Mouse (Mus musculus): ENCODE measurements at regions not wholly inside any gene's neighbourhood (a gene's known extent, or its start where the extent isn't known, plus 50 kb on each side); places are given as distances from the start of the nearest gene placed in this dataset.

- Histone ChIP-seq H3K9me3 (replicated peaks) (no peaks in the 10 kb centered on the region), H3K27ac (no peak overlapping the region), H3K36me3 (no peaks in the 10 kb centered on the region), H3K4me1 (replicated peaks) (no peaks in the 10 kb centered on the region), H3K4me2 (no peak overlapping the region), H3K27me3 (no peaks in the 10 kb centered on the region), H3K9ac (no peak overlapping the region), H3K4me3 (no peak overlapping the region)
- WGBS: 56% methylated on average over 2 of the region's 2 CpGs
- ATAC-seq (replicated peaks; ENCODE audit: insufficient number of reproducible peaks, insufficient read depth, low FRiP score, low read depth): no peak
Observed at GRCm38 (mm10) chr3:45658093-45658776, 280.0 kb downstream of the Pcdh10 start.

- WGBS: 88% methylated on average over 1 of the region's 1 CpGs
- no peak overlapping the region for H3K9ac ChIP-seq
- no peaks in the 10 kb centered on the region for H3K27me3 ChIP-seq
Observed at GRCm38 (mm10) chr3:45659052-45659451, 280.9 kb downstream of the Pcdh10 start.

GRCm38 (mm10) chr3:45670434-45670833, 292.2 kb downstream of the Pcdh10 start:
- no peak overlapping the region for H3K9ac ChIP-seq
- no peaks in the 10 kb centered on the region for H3K27me3 ChIP-seq
- H3K27ac ChIP-seq: no peak overlapping the region
- ATAC-seq (replicated peaks; ENCODE audit: insufficient number of reproducible peaks, insufficient read depth, low FRiP score, low read depth): no peak
- H3K9me3 ChIP-seq (replicated peaks): no peaks in the 10 kb centered on the region
- no peaks in the 10 kb centered on the region for H3K36me3 ChIP-seq
- H3K4me1 ChIP-seq (replicated peaks): no peaks in the 10 kb centered on the region
- H3K4me3 ChIP-seq: no peak overlapping the region
- no peak overlapping the region for H3K4me2 ChIP-seq

More at GRCm38 (mm10) chr3:45659052-45659451, 280.9 kb downstream of the Pcdh10 start:
- no peaks in the 10 kb centered on the region for H3K4me1 ChIP-seq (replicated peaks)
- H3K4me2 ChIP-seq: no peak overlapping the region
- no peak overlapping the region for H3K27ac ChIP-seq
- H3K9me3 ChIP-seq (replicated peaks): no peaks in the 10 kb centered on the region
- no peak for ATAC-seq (replicated peaks; ENCODE audit: insufficient number of reproducible peaks, insufficient read depth, low FRiP score, low read depth)
- no peaks in the 10 kb centered on the region for H3K36me3 ChIP-seq
- H3K4me3 ChIP-seq: no peak overlapping the region

DNA sequence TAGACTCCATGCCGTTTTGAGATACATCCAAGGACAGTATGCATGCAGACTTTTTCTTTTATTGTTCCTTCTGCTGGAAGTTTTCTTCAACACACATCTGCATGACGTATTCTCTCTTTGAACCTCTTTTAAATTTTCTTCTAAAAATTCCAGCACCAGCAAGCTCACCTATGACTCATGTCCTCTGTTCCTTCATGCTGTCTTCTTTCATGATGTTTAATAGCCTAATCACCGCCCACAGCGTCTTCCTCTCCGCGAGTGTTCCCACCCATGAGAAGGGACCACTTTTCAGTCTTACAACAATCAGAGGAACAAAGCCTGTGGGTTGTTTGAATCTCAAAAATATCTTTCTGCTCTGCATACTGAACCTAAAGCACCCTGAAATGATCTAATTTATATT, 299.5 kb downstream of the Pcdh10 start:
- no peak for ATAC-seq (replicated peaks; ENCODE audit: insufficient number of reproducible peaks, insufficient read depth, low FRiP score, low read depth)
- peaks cover 3% of the 10 kb centered on the region; the same call in 1 of the 2 replicates for H3K27me3 ChIP-seq
- H3K4me1 ChIP-seq (replicated peaks): no peaks in the 10 kb centered on the region
- H3K36me3 ChIP-seq: no peaks in the 10 kb centered on the region
- H3K4me2 ChIP-seq: no peak overlapping the region
- 88% methylated on average over 6 of the region's 6 CpGs for WGBS
- H3K4me3 ChIP-seq: no peak overlapping the region
- H3K9me3 ChIP-seq (replicated peaks): no peaks in the 10 kb centered on the region
- no peak overlapping the region for H3K9ac ChIP-seq
- no peak overlapping the region for H3K27ac ChIP-seq

GRCm38 (mm10) chr3:45681410-45681809, 303.2 kb downstream of the Pcdh10 start:
- Histone ChIP-seq H3K4me1 (replicated peaks) (no peaks in the 10 kb centered on the region), H3K27me3 (peaks cover 3% of the 10 kb centered on the region; the same call in 1 of the 2 replicates), H3K4me2 (peak overlapping the region; percentile 45), H3K36me3 (no peaks in the 10 kb centered on the region), H3K9me3 (replicated peaks) (no peaks in the 10 kb centered on the region), H3K27ac (no peak overlapping the region), H3K4me3 (peak overlapping the region; percentile 16; the same call in 1 of the 2 replicates), H3K9ac (no peak overlapping the region)
- ATAC-seq (replicated peaks; ENCODE audit: insufficient number of reproducible peaks, insufficient read depth, low FRiP score, low read depth): no peak
- WGBS: 5% methylated on average over 12 of the region's 12 CpGs

DNA sequence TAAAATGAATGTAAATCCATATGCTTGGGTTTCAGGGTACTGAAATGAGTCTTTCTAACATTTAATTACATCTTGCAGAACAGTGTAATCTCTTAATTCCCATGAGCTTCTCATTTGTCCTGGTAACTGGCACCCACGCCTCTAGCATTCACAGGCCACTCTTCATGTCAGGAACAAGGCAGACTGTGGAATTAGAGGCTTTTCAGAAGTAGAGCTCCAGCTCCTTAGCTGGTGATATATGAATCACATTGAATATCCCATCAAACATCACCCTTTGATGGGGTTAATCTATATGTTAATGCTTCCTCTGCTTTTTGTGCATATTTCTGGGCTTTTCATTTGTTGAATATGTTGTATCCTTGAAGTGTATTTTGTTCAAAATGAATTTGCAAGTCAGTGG, 329.7 kb downstream of the Pcdh10 start:
- ATAC-seq (replicated peaks; ENCODE audit: insufficient number of reproducible peaks, insufficient read depth, low FRiP score, low read depth): no peak
- no peak overlapping the region for H3K4me3 ChIP-seq
- WGBS: 55% methylated on average over 1 of the region's 1 CpGs

More for the DNA sequence above, 329.7 kb downstream of the Pcdh10 start:
- no peaks in the 10 kb centered on the region for H3K4me1 ChIP-seq (replicated peaks)
- H3K4me2 ChIP-seq: no peak overlapping the region
- no peaks in the 10 kb centered on the region for H3K9me3 ChIP-seq (replicated peaks)
- no peaks in the 10 kb centered on the region for H3K36me3 ChIP-seq
- H3K27me3 ChIP-seq: no peaks in the 10 kb centered on the region
- H3K27ac ChIP-seq: no peak overlapping the region
- no peak overlapping the region for H3K9ac ChIP-seq
